Mouse (Mus musculus): ENCODE data around the gene Slc25a33.

GRCm38 (mm10) chr4:149740301-149740700 lies 33.8 kb downstream of the Slc25a33 start:
- TF ChIP-seq CTCF (IDR thresholded peaks at IDR 0.05; ENCODE audit: insufficient read depth, low read depth, low read length), result no peak
- TF ChIP-seq POLR2A (IDR thresholded peaks at IDR 0.05; ENCODE audit: insufficient read depth, low read depth, low read length), result no peak
